Mouse (Mus musculus) heart, embryonic 13.5 days (tissue): ENCODE results near the gene Shroom1. TPM values are rescaled to one million over a fixed set of nuclear protein-coding genes. Genes with fewer than 3 reads are reported as not detected.
A peak's percentile ranks its signal among the peaks of the same experiment; 100 is the strongest.

ENCODE experiments used
- ATAC-seq: fragments of 200-750 bp; cut with Nextera tagmentation; 2 replicates; pipeline ENCODE4 v1.8.0; 2017; ENCODE audit warnings: moderate TSS enrichment; ENCODE audit not compliant: insufficient number of reproducible peaks, low FRiP score, low TSS enrichment; ENCODE audit errors: extremely low read depth
- H3K27ac ChIP-seq: fragments of 300-500 bp; sonication (generic); replicated peaks from 2 replicates; pipeline ENCODE4 v1.5.1; 2015; ENCODE audit warnings: moderate library complexity, mild to moderate bottlenecking, inconsistent platforms
- H3K27me3 ChIP-seq: fragments of 300-500 bp; sonication (generic); replicated peaks from 2 replicates; pipeline ENCODE4 v1.6.1; 2015; ENCODE audit warnings: mild to moderate bottlenecking, inconsistent platforms
- H3K36me3 ChIP-seq: fragments of 300-500 bp; sonication (generic); 2 replicates; pipeline ENCODE4 v1.6.1; 2015; ENCODE audit warnings: mild to moderate bottlenecking, inconsistent platforms
- H3K4me1 ChIP-seq: fragments of 300-500 bp; sonication (generic); 2 replicates; pipeline ENCODE4 v1.6.1; 2015; ENCODE audit warnings: inconsistent platforms
- H3K4me2 ChIP-seq: fragments of 300-500 bp; sonication (generic); 2 replicates; pipeline ENCODE4 v1.6.1; 2015; ENCODE audit warnings: inconsistent platforms, mild to moderate bottlenecking, moderate library complexity
- H3K4me3 ChIP-seq: fragments of 300-500 bp; sonication (generic); 2 replicates; pipeline ENCODE4 v1.5.1; 2015; ENCODE audit warnings: moderate library complexity, mild to moderate bottlenecking, inconsistent platforms
- H3K9ac ChIP-seq: fragments of 300-500 bp; sonication (generic); 2 replicates; pipeline ENCODE4 v1.6.1; 2015; ENCODE audit warnings: inconsistent platforms, mild to moderate bottlenecking, moderate library complexity
- H3K9me3 ChIP-seq: fragments of 300-500 bp; sonication (generic); 2 replicates; pipeline ENCODE4 v1.6.1; 2016; ENCODE audit warnings: inconsistent platforms
- WGBS: fragments of 180-500 bp; shearing (Covaris S2); methylation state at CpG from one replicate; pipeline ENCODE4 v1.1.7; 2015; ENCODE audit warnings: mixed read lengths; 5-methylcytosine and 5-hydroxymethylcytosine counted together
- polyA plus RNA-seq: library from polyadenylated mRNA; unstranded; fragments of >200 nt; fragmentation: Nextera tagmentation; extraction: Ambion mirVana; gene quantifications from 2 replicates; pipeline ENCODE4 v1.2.1, GENCODE M21; 2015

The Shroom1 gene
- polyA plus RNA-seq, 1 experiment from 2014 or later = 3.0 TPM

DNA sequence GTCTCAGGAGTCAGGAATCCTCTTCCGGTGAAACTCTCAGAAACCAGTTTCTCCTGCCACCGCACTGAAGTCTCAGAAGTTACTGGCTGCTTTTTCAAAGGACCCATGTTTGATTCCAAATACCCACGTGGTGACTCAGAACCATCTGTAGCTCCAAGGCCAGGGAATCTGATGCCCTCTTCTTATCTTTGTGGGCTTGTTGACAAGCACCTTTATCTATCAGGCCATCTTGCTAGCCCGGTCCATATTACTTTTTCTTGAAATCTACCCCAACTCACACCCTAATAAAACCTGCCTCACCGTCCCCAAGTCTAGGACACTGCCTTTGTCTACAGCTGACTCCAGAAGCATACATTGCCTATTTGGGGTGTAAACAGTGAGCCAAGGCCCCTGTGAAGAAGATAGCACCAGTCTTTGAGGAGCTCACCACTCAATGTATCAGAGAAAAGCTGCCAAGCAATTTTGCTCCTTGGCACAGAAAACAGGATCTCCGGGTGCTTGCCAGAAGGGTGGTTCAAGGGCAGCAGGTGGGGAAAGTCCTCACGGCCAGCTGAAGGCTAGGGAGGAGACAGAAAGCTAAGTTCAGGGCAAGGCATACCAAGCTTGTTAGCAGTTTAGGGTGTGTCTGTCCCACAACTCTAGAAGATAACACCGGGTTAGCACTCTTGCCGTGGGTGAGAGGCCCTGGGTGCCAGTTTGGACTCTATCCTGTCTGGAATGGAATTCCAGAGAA is 26.3 kb downstream of the Shroom1 start:
- Histone ChIP-seq H3K9ac (no peak overlapping the region), H3K9me3 (no peaks in the 10 kb centered on the region), H3K4me2 (no peak overlapping the region), H3K4me1 (peaks cover 35% of the 10 kb centered on the region), H3K27me3 (peaks cover 62% of the 10 kb centered on the region), H3K4me3 (no peak overlapping the region), H3K27ac (peak overlapping the region; percentile 17; the same call in 1 of the 2 replicates), H3K36me3 (no peaks in the 10 kb centered on the region)
- 45% methylated on average over 9 of the region's 9 CpGs for WGBS
- ATAC-seq = no peak

DNA sequence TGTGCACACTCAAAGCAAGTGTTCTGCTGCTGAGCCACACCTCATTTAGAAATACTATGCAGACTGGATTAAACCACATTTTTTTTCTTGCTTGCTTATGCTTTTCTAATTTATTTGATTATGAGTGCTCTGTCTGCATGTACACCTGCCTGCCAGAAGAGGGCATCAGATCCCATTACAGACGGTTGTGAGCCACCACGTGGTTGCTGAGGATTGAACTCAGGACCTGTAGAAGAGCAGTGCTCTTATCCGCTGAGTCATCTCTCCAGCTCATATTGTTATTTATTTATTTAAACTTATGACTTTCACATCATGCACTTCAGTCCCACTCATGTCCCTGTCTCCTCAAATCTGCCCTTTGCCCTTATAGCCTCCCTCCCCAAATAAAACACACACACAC is 28.7 kb downstream of the Shroom1 start:
- Histone ChIP-seq H3K9ac (no peak overlapping the region), H3K36me3 (no peaks in the 10 kb centered on the region), H3K4me3 (no peak overlapping the region), H3K27me3 (peaks cover 38% of the 10 kb centered on the region), H3K4me1 (peaks cover 11% of the 10 kb centered on the region), H3K27ac (no peak overlapping the region), H3K9me3 (0 out of 2 replicates have a peak, but pooled peaks cover 3% of the 10 kb centered on the region), H3K4me2 (no peak overlapping the region)
- ATAC-seq = no peak
- WGBS = 35% methylated on average over 3 of the region's 3 CpGs

GRCm38 (mm10) chr11:53486351-53486750 is 29.3 kb downstream of the Shroom1 start:
- H3K9ac ChIP-seq = no peak overlapping the region
- 73% methylated on average over 3 of the region's 3 CpGs for WGBS
- no peak overlapping the region for H3K27ac ChIP-seq
- ATAC-seq = no peak
- no peak overlapping the region for H3K4me3 ChIP-seq
- 0 out of 2 replicates have a peak, but pooled peaks cover 3% of the 10 kb centered on the region for H3K9me3 ChIP-seq
- peaks cover 10% of the 10 kb centered on the region for H3K4me1 ChIP-seq
- H3K36me3 ChIP-seq = no peaks in the 10 kb centered on the region
- H3K27me3 ChIP-seq = peaks cover 32% of the 10 kb centered on the region
- no peak overlapping the region for H3K4me2 ChIP-seq

DNA sequence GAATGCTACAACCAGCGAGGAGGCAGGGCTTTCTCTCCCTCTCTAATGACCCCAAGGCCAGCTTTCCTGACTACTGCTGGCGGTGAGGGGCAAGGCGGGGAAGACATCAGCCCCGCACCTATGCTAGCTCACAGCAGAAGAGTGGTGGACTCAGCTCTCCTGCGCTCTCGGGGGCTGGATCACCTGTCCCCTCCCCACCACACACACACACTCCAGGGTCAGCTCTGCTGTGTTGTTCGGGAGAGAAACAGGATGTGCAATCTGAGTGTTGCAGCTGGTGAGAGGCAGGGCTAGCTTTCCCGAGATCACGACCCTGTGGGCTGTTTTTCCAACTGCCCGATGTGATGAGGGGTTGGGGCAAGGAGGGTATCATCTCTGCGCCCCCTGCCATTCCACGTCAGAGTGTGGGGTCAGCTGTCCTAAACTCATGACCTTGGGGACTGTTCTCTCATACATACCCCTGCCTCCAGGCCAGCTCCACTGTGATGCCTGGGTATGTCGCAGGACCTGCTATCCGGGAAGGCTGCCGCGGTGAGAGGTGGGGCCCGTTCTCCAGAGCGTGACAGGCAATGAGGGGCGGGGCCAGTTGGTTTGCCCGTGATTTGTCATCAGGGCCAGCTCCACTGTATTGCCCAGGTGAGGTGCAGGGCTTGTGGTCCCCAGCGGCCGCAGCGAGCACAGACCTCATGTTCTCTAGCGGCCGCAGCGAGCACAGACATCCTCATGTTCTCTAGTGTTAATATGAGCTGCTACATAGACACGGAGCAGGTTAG is 30.0 kb downstream of the Shroom1 start:
- Histone ChIP-seq H3K27ac (no peak overlapping the region), H3K4me1 (peaks cover 16% of the 10 kb centered on the region), H3K4me2 (peak overlapping the region; percentile 66), H3K27me3 (peaks cover 25% of the 10 kb centered on the region), H3K4me3 (peak overlapping the region; percentile 35), H3K36me3 (no peaks in the 10 kb centered on the region), H3K9ac (peak overlapping the region; percentile 33; the same call in 1 of the 2 replicates), H3K9me3 (0 out of 2 replicates have a peak, but pooled peaks cover 3% of the 10 kb centered on the region)
- WGBS = 8% methylated on average over 27 of the region's 27 CpGs
- ATAC-seq = no peak

DNA sequence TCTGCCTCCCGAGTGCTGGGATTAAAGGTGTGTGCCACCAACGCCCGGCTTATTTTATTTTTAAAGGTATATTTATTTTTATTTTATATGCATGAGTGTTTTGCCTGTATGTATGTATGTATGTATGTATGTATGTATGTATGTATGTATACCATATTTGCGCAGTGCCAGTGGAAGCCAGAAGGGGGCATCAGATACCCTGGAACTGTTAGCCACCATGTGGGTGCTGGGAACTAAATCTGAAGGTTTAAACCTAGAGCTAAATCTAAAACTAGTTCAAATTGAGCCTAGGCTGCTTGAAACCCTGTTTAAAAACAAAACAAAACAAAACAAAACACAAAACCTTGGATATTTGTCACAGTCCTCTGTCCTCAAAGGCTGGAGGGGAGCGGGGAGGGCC is 32.0 kb downstream of the Shroom1 start:
- Histone ChIP-seq H3K9ac (no peak overlapping the region), H3K27ac (no peak overlapping the region), H3K36me3 (no peaks in the 10 kb centered on the region), H3K9me3 (0 out of 2 replicates have a peak, but pooled peaks cover 3% of the 10 kb centered on the region), H3K27me3 (peaks cover 24% of the 10 kb centered on the region), H3K4me2 (no peak overlapping the region), H3K4me3 (no peak overlapping the region), H3K4me1 (peaks cover 30% of the 10 kb centered on the region)
- 92% methylated on average over 5 of the region's 5 CpGs for WGBS
- ATAC-seq = no peak

- no peak for ATAC-seq
- Histone ChIP-seq H3K9me3 (0 out of 2 replicates have a peak, but pooled peaks cover 3% of the 10 kb centered on the region), H3K27ac (no peak overlapping the region), H3K9ac (no peak overlapping the region), H3K27me3 (peaks cover 24% of the 10 kb centered on the region), H3K4me1 (peaks cover 30% of the 10 kb centered on the region), H3K36me3 (no peaks in the 10 kb centered on the region), H3K4me3 (no peak overlapping the region), H3K4me2 (no peak overlapping the region)
- WGBS = 82% methylated on average over 9 of the region's 9 CpGs
These were observed 32.4 kb downstream of the Shroom1 start for GRCm38 (mm10) chr11:53489421-53489820.

GRCm38 (mm10) chr11:53491954-53492401 is 35.0 kb downstream of the Shroom1 start:
- Histone ChIP-seq H3K27me3 (peaks cover 14% of the 10 kb centered on the region), H3K4me3 (no peak overlapping the region), H3K9ac (no peak overlapping the region), H3K4me1 (peaks cover 26% of the 10 kb centered on the region), H3K9me3 (0 out of 2 replicates have a peak, but pooled peaks cover 3% of the 10 kb centered on the region), H3K4me2 (no peak overlapping the region), H3K36me3 (no peaks in the 10 kb centered on the region), H3K27ac (0 out of 2 replicates have a peak overlapping the region, but pooled peaks have one; percentile 8)
- no peak for ATAC-seq
- WGBS = 21% methylated on average over 8 of the region's 8 CpGs

DNA sequence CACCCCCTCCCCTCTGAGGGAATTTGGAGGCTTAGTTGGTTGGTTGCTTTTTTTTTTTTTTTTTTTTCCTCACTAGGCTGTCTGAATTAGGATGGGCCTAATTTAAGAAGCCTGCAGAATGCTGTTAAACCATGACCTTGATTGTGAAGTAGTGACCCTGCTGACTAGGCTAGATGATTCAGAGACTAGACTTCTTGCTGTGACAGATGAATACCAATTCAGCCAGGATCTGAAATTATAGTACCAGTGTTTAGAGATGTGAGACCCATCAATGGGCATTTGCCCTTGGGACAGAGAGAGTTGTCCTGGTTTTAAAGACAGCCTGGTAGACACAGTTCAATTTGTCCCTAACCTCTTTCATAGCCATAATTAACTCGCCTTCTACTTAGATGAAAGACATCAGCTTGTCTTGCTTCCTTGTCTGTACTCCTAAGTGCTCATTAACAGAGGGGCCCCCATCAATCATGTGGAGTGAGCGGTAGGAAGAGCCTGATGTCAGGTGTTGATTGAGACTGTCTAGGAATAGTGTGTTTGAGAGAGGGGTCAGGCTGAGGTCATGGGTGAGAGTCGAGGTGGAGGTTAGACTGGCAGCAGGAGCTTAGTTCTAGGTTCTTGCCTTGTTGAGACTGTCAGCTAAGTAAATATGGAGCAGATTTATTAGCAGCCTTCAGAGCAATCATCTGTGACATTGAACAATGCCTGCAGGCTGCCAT is 36.4 kb downstream of the Shroom1 start:
- Histone ChIP-seq H3K9ac (no peak overlapping the region), H3K27ac (no peak overlapping the region), H3K36me3 (no peaks in the 10 kb centered on the region), H3K4me2 (no peak overlapping the region), H3K9me3 (0 out of 2 replicates have a peak, but pooled peaks cover 3% of the 10 kb centered on the region), H3K4me1 (peaks cover 19% of the 10 kb centered on the region), H3K27me3 (no peaks in the 10 kb centered on the region; the same call in 1 of the 2 replicates), H3K4me3 (no peak overlapping the region)
- 33% methylated on average over 3 of the region's 3 CpGs for WGBS
- no peak for ATAC-seq

- H3K27me3 ChIP-seq = no peaks in the 10 kb centered on the region
- H3K4me3 ChIP-seq = no peak overlapping the region
- ATAC-seq = no peak
- H3K27ac ChIP-seq = no peak overlapping the region
- WGBS = 61% methylated on average over 6 of the region's 6 CpGs
- H3K9me3 ChIP-seq = no peaks in the 10 kb centered on the region
- H3K36me3 ChIP-seq = no peaks in the 10 kb centered on the region
- no peak overlapping the region for H3K4me2 ChIP-seq
- H3K4me1 ChIP-seq = peaks cover 21% of the 10 kb centered on the region
- H3K9ac ChIP-seq = no peak overlapping the region
These were observed 38.4 kb downstream of the Shroom1 start for GRCm38 (mm10) chr11:53495417-53495816.

DNA sequence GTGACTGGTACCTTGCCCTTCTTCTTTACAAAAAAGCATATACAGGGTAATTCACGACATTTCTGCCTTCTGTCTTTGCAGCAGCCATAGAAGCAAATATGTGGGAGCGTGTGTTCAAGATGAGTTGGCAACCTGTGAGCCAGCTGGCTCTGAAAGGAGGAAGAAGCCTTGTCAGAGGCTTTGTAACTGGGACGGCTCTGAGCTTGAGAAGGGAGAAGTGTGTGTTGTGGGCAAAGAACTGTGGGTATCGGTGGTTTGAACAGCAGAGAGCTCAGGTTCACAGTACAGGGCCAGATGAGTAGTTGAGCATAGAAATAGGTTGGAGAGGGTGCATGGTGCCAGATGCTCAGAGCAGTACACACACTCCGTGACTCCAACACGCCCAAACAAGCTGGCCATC is 39.9 kb downstream of the Shroom1 start:
- no peak overlapping the region for H3K4me2 ChIP-seq
- H3K27ac ChIP-seq = no peak overlapping the region
- WGBS = 75% methylated on average over 6 of the region's 6 CpGs
- no peak overlapping the region for H3K9ac ChIP-seq
- ATAC-seq = no peak
- H3K4me3 ChIP-seq = no peak overlapping the region
- no peaks in the 10 kb centered on the region for H3K36me3 ChIP-seq
- H3K9me3 ChIP-seq = no peaks in the 10 kb centered on the region
- peaks cover 24% of the 10 kb centered on the region for H3K4me1 ChIP-seq
- H3K27me3 ChIP-seq = 0 out of 2 replicates have a peak, but pooled peaks cover 6% of the 10 kb centered on the region

DNA sequence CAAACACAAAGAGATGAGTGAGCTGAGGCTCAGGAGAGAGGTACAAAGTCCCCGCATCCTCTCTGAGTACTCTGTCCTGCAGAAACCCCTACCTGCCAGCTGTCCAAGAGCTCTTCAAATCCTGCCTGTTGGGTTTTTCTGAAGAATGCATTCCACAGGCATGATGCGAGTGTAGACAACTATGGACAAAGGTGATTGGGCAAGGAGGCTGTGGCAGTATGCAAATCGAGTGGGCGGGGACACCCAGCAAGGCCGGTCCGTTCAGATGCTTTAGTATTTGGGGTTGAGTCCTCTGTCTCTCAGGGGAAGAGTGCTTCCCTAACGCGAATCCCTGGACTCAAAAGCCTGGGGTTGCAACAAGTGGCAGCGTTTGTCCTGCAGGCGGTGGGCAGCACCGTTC is 43.6 kb downstream of the Shroom1 start:
- Histone ChIP-seq H3K4me2 (peak overlapping the region; percentile 54), H3K9me3 (no peaks in the 10 kb centered on the region), H3K27ac (no peak overlapping the region), H3K9ac (peak overlapping the region; percentile 53; the same call in 1 of the 2 replicates), H3K36me3 (no peaks in the 10 kb centered on the region), H3K4me1 (peaks cover 10% of the 10 kb centered on the region), H3K4me3 (peak overlapping the region; percentile 26), H3K27me3 (0 out of 2 replicates have a peak, but pooled peaks cover 6% of the 10 kb centered on the region)
- WGBS = 9% methylated on average over 11 of the region's 11 CpGs
- ATAC-seq = no peak
